Mouse (Mus musculus) thymus, adult 2 months (tissue): ENCODE results near the gene Carns1. TPM values are rescaled to one million over a fixed set of nuclear protein-coding genes. Genes with fewer than 3 reads are reported as not detected.

Source experiments
- DNase-seq: peaks from one replicate; pipeline ENCODE4 v3.0.0; 2021
- H3K27ac ChIP-seq: fragments of 200-500 bp; 2 replicates; pipeline ENCODE4 v1.5.1; 2012; ENCODE audit warnings: low read length, control low read depth; ENCODE audit not compliant: control insufficient read depth, insufficient read depth
- H3K27me3 ChIP-seq: fragments of 200-500 bp; 2 replicates; pipeline ENCODE4 v1.6.1; 2012; ENCODE audit warnings: mild to moderate bottlenecking, low read length, moderate library complexity, mixed read lengths; ENCODE audit not compliant: control insufficient read depth, insufficient read depth
- H3K36me3 ChIP-seq: fragments of 200-500 bp; 2 replicates; pipeline ENCODE4 v1.6.1; 2012; ENCODE audit warnings: mild to moderate bottlenecking, low read length, moderate library complexity; ENCODE audit not compliant: control insufficient read depth, insufficient read depth
- H3K4me1 ChIP-seq: fragments of 200-500 bp; replicated peaks from 2 replicates; pipeline ENCODE4 v1.6.1; 2012; ENCODE audit warnings: low read length; ENCODE audit not compliant: control insufficient read depth, insufficient read depth
- H3K4me3 ChIP-seq: fragments of 200-500 bp; 2 replicates; pipeline ENCODE4 v1.5.1; 2012; ENCODE audit warnings: mild to moderate bottlenecking, low read length, control low read depth, moderate library complexity; ENCODE audit not compliant: control insufficient read depth, insufficient read depth
- CTCF ChIP-seq: fragments of 200-500 bp; IDR thresholded peaks from 2 replicates; pipeline ENCODE4 v1.5.1; 2012; ENCODE audit warnings: mild to moderate bottlenecking, control low read depth, low read length, moderate library complexity, borderline replicate concordance; ENCODE audit not compliant: control insufficient read depth, poor library complexity, insufficient read depth; ENCODE audit errors: extremely low read depth
- POLR2A ChIP-seq: fragments of 200-500 bp; IDR thresholded peaks from 2 replicates; pipeline ENCODE4 v1.6.1; 2012; ENCODE audit warnings: mild to moderate bottlenecking, low read length, control low read depth, moderate library complexity; ENCODE audit not compliant: control insufficient read depth, poor library complexity, insufficient read depth; ENCODE audit errors: extremely low read depth
- WGBS: fragments of 180-500 bp; shearing (Covaris S2); methylation state at CpG from one replicate; pipeline ENCODE4 v1.1.7; 2018; 5-methylcytosine and 5-hydroxymethylcytosine counted together
- polyA plus RNA-seq: library from polyadenylated mRNA; depleted of rRNA; stranded (reverse); fragments of >200 nt; gene quantifications from 2 replicates; pipeline ENCODE4 v1.2.3, GENCODE M21; 2012; rRNA removed

Gene Carns1
- polyA plus RNA-seq: 92.9 and 95.5 TPM in 2 replicates

DNA sequence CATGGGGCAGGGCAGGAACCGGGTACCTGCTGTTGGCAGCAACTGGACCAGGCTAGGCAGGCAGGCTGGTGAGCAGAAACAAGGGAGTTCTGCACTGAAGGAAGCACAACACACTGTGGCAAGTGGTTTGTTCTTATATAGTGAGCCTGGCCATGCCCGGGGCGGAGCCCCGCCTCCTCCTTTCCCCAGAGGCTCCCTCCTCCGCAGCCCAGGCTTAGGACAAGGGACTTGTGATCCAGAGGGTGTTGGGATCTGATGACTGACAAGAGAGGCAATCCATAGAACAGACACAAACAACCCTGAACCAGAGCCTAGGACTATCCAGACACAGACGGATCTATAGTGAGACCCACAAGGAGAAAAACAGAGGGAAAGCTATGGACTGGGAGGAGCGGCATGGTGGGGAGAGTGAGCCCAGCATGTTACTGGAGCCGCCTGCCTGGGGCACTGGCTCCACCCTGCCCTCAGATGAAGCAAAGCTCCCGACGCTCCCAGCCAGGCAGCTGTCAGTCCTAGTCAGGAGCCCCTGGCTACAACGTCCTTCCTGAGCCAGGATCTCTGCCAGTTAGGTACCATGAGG, at the start of gene Carns1:
Carns1 (minus strand) TSS at position 112 of the 580 bp plus-strand sequence.
- DNase-seq: no peak
- Histone ChIP-seq H3K27ac (no peak within 1 kb of the TSS), H3K4me3 (no peak within 1 kb of the TSS), H3K36me3 (0 out of 2 replicates have a peak, but pooled peaks cover 10% of the 10 kb centered on the region), H3K27me3 (no peaks in the 10 kb centered on the region), H3K4me1 (peaks cover 17% of the 10 kb centered on the region)
- TF ChIP-seq CTCF (no peak), POLR2A (no peak)
- WGBS: 84% methylated on average over 11 of the region's 11 CpGs

GRCm38 (mm10) chr19:4222165-4222564, 46.9 kb upstream of the Carns1 start:
- no peaks in the 10 kb centered on the region for H3K27me3 ChIP-seq
- H3K36me3 ChIP-seq: no peaks in the 10 kb centered on the region
- H3K4me3 ChIP-seq: no peak overlapping the region
- DNase-seq: no peak
- 33% methylated on average over 11 of the region's 11 CpGs for WGBS
- no peak overlapping the region for H3K27ac ChIP-seq
- peaks cover 48% of the 10 kb centered on the region for H3K4me1 ChIP-seq
- TF ChIP-seq CTCF: no peak
- TF ChIP-seq POLR2A: no peak

DNA sequence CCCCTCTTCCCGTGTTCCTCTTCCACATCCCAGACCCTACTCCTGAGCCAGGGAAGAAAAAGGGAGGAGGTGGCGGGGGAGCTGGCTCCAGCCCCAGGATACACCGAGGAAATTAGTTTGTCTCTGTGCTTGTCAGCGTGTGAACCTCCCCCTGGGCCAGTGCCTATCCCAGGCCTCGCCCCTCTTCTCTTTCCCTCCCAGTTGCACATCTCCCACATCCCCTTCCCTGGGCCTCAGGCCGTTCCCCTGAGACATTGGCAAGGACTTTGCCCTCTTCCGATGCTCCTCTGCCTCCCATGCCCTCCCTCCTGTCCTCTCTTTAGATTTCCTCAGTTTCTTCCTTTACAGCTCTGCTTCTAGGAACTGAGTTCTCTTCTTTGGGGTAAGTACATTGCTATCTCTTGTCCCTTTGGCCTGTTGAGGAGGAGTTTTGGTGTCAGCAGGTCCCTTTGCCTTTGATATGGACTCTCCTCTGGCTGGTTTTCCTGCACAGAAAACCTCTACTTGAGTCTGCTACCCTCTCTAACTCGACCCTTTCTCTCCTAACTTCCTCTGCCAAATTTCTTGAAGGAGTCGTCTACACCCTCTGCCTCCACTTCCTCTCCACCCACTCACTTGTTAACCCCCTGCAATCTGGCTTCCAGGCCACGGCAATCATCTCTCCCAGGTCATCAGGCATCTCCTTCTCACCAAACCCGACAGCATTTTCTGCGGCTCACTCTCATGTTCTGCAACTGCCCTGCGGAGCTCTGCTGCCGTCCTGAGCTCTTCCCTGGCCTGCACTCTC, 45.9 kb upstream of the Carns1 start:
- TF ChIP-seq CTCF: no peak
- TF ChIP-seq POLR2A: no peak
- Histone ChIP-seq H3K4me3 (no peak overlapping the region), H3K4me1 (peaks cover 42% of the 10 kb centered on the region), H3K36me3 (no peaks in the 10 kb centered on the region), H3K27ac (peak overlapping the region; percentile 18), H3K27me3 (peaks cover 2% of the 10 kb centered on the region; the same call in 1 of the 2 replicates)
- 26% methylated on average over 14 of the region's 14 CpGs for WGBS
- no peak for DNase-seq

- Histone ChIP-seq H3K27me3 (peaks cover 7% of the 10 kb centered on the region), H3K4me1 (peaks cover 42% of the 10 kb centered on the region), H3K4me3 (no peak overlapping the region), H3K27ac (no peak overlapping the region; the same call in 1 of the 2 replicates), H3K36me3 (no peaks in the 10 kb centered on the region)
- TF ChIP-seq POLR2A (no peak), CTCF (no peak)
- no peak for DNase-seq
- WGBS: 48% methylated on average over 4 of the region's 4 CpGs
Observed at GRCm38 (mm10) chr19:4220416-4220815, 45.1 kb upstream of the Carns1 start.

GRCm38 (mm10) chr19:4219943-4220342, 44.7 kb upstream of the Carns1 start:
- no peaks in the 10 kb centered on the region for H3K36me3 ChIP-seq
- H3K4me1 ChIP-seq: peaks cover 45% of the 10 kb centered on the region
- peaks cover 12% of the 10 kb centered on the region for H3K27me3 ChIP-seq
- WGBS: 77% methylated on average over 6 of the region's 6 CpGs
- TF ChIP-seq CTCF (no peak), POLR2A (no peak)
- H3K27ac ChIP-seq: no peak overlapping the region
- no peak overlapping the region for H3K4me3 ChIP-seq
- no peak for DNase-seq

- no peak for TF ChIP-seq CTCF
- no peak for TF ChIP-seq POLR2A
- Histone ChIP-seq H3K27me3 (peaks cover 20% of the 10 kb centered on the region), H3K27ac (no peak overlapping the region), H3K4me1 (peaks cover 54% of the 10 kb centered on the region), H3K4me3 (no peak overlapping the region), H3K36me3 (no peaks in the 10 kb centered on the region)
- 3% methylated on average over 1 of the region's 1 CpGs for WGBS
- DNase-seq: no peak
Observed at GRCm38 (mm10) chr19:4218784-4219183, 43.5 kb upstream of the Carns1 start.

DNA sequence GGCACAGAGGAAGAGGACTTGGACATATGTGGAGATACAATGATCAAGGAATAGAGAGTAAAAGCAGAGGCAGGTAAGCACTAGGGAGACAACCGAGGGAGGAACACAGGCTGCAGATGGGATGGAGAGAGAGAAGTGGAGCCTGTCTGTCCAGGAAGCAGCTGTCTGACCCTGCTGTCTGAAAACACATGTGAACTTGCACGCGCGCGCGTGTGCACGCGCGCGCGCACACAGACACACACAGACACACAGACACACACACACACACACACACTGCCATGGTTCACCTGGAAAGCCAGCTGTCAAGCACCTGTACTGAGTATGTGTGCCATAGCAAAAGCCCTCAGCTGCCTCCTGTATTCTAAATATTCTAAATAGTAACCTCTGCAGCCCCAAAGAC, 43.0 kb upstream of the Carns1 start:
- Histone ChIP-seq H3K36me3 (no peaks in the 10 kb centered on the region), H3K27ac (no peak overlapping the region), H3K27me3 (peaks cover 25% of the 10 kb centered on the region), H3K4me1 (peaks cover 59% of the 10 kb centered on the region), H3K4me3 (no peak overlapping the region)
- TF ChIP-seq POLR2A (no peak), CTCF (no peak)
- DNase-seq: no peak
- WGBS: 18% methylated on average over 11 of the region's 11 CpGs
